Mouse (Mus musculus) thymus, adult 2 months (tissue): ENCODE results near the gene Ppil1.

Source experiments
- CTCF ChIP-seq: fragments of 200-500 bp; IDR thresholded peaks from 2 replicates; pipeline ENCODE4 v1.5.1; 2012; ENCODE audit warnings: mild to moderate bottlenecking, control low read depth, low read length, moderate library complexity, borderline replicate concordance; ENCODE audit not compliant: control insufficient read depth, poor library complexity, insufficient read depth; ENCODE audit errors: extremely low read depth
- POLR2A ChIP-seq: fragments of 200-500 bp; IDR thresholded peaks from 2 replicates; pipeline ENCODE4 v1.6.1; 2012; ENCODE audit warnings: mild to moderate bottlenecking, low read length, control low read depth, moderate library complexity; ENCODE audit not compliant: control insufficient read depth, poor library complexity, insufficient read depth; ENCODE audit errors: extremely low read depth

GRCm38 (mm10) chr17:29253684-29254083, 10.3 kb downstream of the Ppil1 start:
- TF ChIP-seq POLR2A: no peak
- no peak for TF ChIP-seq CTCF
